Mouse (Mus musculus) embryonic fibroblast, embryonic 13.5 days (primary cell): ENCODE data around the gene Wbp2. TPM values are rescaled to one million over a fixed set of nuclear protein-coding genes. Genes with fewer than 3 reads are reported as not detected.

Experiments used
- H3K27ac ChIP-seq: 2 replicates; pipeline ENCODE4 v1.5.1; 2012; ENCODE audit warnings: low read length, control low read depth, inconsistent platforms; ENCODE audit not compliant: insufficient read depth
- H3K4me1 ChIP-seq: 2 replicates; pipeline ENCODE4 v1.6.1; 2011; ENCODE audit warnings: low read length; ENCODE audit not compliant: control insufficient read depth, insufficient read depth
- H3K4me3 ChIP-seq: 2 replicates; pipeline ENCODE4 v1.5.1; 2011; ENCODE audit warnings: mild to moderate bottlenecking, control low read depth, low read length; ENCODE audit not compliant: insufficient read depth
- CTCF ChIP-seq: IDR thresholded peaks from 2 replicates; pipeline ENCODE4 v1.5.1; 2011; ENCODE audit warnings: mild to moderate bottlenecking, control low read depth, low read length, moderate library complexity, borderline replicate concordance; ENCODE audit not compliant: insufficient read depth
- POLR2A ChIP-seq: IDR thresholded peaks from 2 replicates; pipeline ENCODE4 v1.6.1; 2011; ENCODE audit warnings: low read depth, mild to moderate bottlenecking, control low read depth, low read length, moderate library complexity
- polyA plus RNA-seq: library from polyadenylated mRNA; stranded (reverse); fragments of >200 nt; gene quantifications from 2 replicates; pipeline ENCODE4 v1.2.4, GENCODE M21; 2011; ENCODE audit warnings: low read depth; ENCODE audit not compliant: missing spikeins, insufficient read length

Wbp2 gene
- polyA plus RNA-seq, 1 experiment = 55.1 TPM

DNA sequence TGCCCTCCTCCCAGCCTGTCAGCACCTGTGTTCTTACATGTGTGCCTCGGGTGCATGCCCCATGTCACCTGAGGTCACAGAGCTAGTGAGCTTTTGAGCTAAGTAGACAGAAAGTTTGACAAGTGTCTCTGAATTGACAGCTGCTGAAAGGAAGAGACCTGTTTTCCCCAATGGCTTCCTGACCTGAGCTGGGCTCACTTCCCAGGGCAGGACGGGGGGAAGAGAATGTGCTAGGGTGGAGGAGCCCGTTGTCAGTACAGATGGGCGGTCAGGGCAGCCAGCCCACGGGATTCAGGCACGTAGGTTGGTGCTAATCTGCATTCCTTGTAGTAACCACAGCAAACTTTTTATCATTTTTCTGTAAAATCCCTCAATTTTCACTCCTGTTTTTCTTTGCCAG is 46.2 kb downstream of the Wbp2 start:
- Histone ChIP-seq H3K4me1 (peaks cover 3% of the 10 kb centered on the region), H3K27ac (no peak overlapping the region), H3K4me3 (no peak overlapping the region)
- TF ChIP-seq CTCF (no peak), POLR2A (no peak)

- TF ChIP-seq CTCF (no peak), POLR2A (no peak)
- no peak overlapping the region for H3K4me3 ChIP-seq
- H3K4me1 ChIP-seq = peaks cover 2% of the 10 kb centered on the region; the same call in 1 of the 2 replicates
- H3K27ac ChIP-seq = no peak overlapping the region
Measured at GRCm38 (mm10) chr11:116037826-116038225, 49.0 kb downstream of the Wbp2 start.

DNA sequence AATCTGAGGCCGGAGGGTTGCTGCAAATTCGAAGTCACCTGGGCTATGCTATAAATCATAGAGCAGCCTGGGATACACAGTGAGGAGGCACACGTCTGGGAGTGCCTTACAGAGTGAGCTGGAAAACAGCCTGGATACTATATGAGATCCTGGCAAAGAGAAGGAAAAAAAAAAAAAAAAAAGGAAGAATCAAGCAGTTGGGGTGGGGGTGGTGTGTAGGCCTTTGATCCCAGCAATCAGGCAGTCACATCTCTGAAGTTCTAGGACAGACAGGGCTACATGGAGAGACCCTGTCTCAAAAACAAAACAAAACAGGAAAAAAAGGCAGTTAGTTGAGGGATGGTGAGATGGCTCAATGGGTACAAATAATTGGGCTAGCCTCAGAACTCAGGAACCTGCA is 50.1 kb downstream of the Wbp2 start:
- H3K27ac ChIP-seq = no peak overlapping the region
- TF ChIP-seq CTCF (no peak), POLR2A (no peak)
- no peak overlapping the region for H3K4me3 ChIP-seq
- no peaks in the 10 kb centered on the region for H3K4me1 ChIP-seq

DNA sequence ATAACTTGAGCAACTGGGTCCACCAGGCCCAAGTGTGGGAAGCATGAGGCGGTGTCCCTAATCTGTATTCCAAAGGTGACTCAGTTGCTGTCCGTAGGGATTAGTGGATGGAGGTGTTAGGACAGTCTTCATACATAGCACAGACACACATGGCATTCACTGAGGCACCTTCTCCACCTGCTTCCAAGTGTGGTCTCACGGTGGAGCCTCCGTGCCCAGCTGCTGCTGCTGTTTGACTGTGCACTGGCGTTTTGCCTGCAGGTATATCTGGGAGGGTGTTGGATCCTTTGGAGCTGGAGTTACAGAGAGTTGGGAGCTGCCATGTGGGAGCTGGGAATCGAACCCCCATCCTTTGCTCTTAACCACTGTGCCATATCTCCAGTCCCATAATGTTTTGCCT is 52.2 kb downstream of the Wbp2 start:
- Histone ChIP-seq H3K4me3 (no peak overlapping the region), H3K4me1 (no peaks in the 10 kb centered on the region), H3K27ac (no peak overlapping the region)
- no peak for TF ChIP-seq POLR2A
- TF ChIP-seq CTCF = no peak

DNA sequence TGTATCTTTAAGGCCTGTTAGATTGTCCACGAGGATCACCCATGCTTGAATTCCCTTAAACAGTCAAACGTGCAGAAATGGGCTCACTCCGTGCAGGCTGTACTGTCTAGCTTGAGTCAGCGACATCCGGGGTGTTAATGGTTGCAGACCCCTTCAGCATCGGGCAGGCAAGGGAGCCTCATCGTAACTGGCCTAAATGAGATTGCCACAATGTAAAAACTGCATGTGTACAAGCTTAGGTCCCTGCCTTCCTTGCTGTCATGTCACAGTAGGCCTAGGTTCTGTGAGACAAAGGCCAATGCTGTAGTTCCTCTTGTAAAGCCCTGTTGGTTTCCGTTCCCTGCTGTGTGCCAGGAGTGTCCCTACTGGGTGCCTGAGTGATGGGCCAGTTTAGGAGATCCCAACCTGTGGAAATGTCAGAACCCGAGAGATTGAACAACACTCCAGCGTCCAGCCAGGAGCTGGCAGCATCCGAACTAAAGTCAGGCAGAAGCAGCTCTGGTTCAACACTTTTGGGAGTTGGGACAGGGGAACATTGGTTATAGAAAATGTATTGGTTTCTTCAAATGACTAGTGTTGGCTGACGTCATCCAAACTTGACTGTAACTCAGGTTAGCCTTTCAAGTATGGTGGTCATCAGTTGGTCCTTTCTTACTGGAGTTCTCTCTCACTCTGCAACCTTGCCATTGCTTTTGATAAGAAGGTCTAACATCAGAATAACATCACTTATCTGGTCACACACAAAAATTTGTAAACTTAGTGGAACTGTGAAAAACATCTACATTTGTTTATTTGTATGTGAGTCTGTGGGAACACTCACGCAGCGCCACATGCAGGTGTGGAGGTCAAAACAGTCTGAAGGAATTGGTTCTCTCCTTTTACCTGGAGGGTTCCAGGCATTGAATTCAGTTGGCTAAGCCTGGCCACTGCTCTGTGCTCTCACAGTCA is 55.6 kb downstream of the Wbp2 start:
- Histone ChIP-seq H3K4me1 (no peaks in the 10 kb centered on the region), H3K4me3 (peak overlapping the region; percentile 62), H3K27ac (peak overlapping the region; percentile 97)
- TF ChIP-seq CTCF = no peak
- TF ChIP-seq POLR2A = peak; percentile 70

GRCm38 (mm10) chr11:116030088-116030897 is 56.5 kb downstream of the Wbp2 start, which contains the start of gene Unk:
Gene Unk (plus strand): TSS chr11:116030322.
- H3K4me3 ChIP-seq = peak within 1 kb of the TSS; percentile 62
- TF ChIP-seq POLR2A = peak; percentile 81
- no peak for TF ChIP-seq CTCF
- H3K27ac ChIP-seq = peak within 1 kb of the TSS; percentile 97
- no peaks in the 10 kb centered on the region for H3K4me1 ChIP-seq

DNA sequence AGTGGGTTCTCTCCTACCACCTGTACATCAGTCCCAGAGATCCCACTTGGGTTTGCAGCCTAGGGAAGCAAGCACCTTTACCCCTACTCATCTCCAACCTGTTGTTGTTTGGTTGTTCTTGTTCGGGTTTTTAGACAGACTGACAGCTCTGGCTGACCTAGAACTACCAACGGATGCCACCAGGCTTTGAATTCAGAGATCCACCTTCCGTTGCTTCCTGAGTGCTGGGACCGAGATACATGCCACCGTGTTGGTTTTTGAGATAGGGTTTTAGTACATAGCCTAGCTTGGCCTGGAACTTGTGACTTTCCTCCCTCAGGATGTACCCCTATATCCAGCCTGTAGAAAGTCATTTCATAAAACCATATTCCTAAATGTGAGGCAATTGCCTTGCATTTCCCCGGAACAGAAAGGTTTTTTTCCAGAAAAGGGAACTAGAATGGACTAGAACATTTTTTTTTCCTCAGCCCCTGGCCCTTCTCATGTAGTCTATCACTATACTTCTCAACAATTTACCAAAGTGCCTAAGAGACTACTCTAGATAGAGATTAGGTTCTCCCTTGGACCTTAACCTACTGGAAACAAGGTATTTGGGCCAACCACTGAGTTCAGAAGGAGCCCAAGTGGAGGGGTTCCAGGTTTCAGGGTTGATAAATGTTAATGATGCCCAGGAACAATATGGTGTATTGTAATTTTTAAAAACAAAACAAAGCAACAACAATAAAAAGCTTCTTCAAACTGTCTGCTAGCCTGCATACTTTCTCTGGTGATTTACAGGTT is 57.5 kb downstream of the Wbp2 start:
- peak overlapping the region; percentile 41; the same call in 1 of the 2 replicates for H3K4me3 ChIP-seq
- no peak for TF ChIP-seq CTCF
- TF ChIP-seq POLR2A = no peak
- H3K4me1 ChIP-seq = no peaks in the 10 kb centered on the region
- H3K27ac ChIP-seq = no peak overlapping the region

Other genes starting within 250 kb of the Wbp2 start
- gene Myo15b, start 228.6 kb downstream of the Wbp2 start, polyA plus RNA-seq = not detected in 2 replicates
- gene Smim5, start 187.0 kb downstream of the Wbp2 start, polyA plus RNA-seq = not detected in 2 replicates
- not detected in 2 replicates for gene Smim6, start 175.0 kb downstream of the Wbp2 start, polyA plus RNA-seq
- gene Sap30bp, start 153.7 kb downstream of the Wbp2 start, polyA plus RNA-seq = 45.2 and 50.0 TPM in 2 replicates
- gene Recql5, start 153.5 kb downstream of the Wbp2 start, polyA plus RNA-seq = 11.3 and 15.8 TPM in 2 replicates
- 1.3 and 2.1 TPM in 2 replicates for gene Itgb4, start 112.3 kb downstream of the Wbp2 start, polyA plus RNA-seq
- gene Galk1, start 74.3 kb downstream of the Wbp2 start, polyA plus RNA-seq = 50.8 and 58.6 TPM in 2 replicates
- 339 and 513 TPM in 2 replicates for gene H3f3b, start 59.0 kb downstream of the Wbp2 start, polyA plus RNA-seq
- 16.9 and 18.8 TPM in 2 replicates for gene Unk, start 56.7 kb downstream of the Wbp2 start, polyA plus RNA-seq
- gene Unc13d, start 9.0 kb downstream of the Wbp2 start, polyA plus RNA-seq = not detected in 2 replicates
- 21.5 and 25.1 TPM in 2 replicates for gene Trim47, start 40.2 kb upstream of the Wbp2 start, polyA plus RNA-seq
- gene Trim65, start 44.1 kb upstream of the Wbp2 start, polyA plus RNA-seq = 2.8 and 2.9 TPM in 2 replicates
- gene Mrpl38, start 51.9 kb upstream of the Wbp2 start, polyA plus RNA-seq = 31.6 and 32.5 TPM in 2 replicates
- gene Fbf1, start 81.2 kb upstream of the Wbp2 start, polyA plus RNA-seq = 34.5 and 42.3 TPM in 2 replicates
- gene Ten1, start 111.9 kb upstream of the Wbp2 start, polyA plus RNA-seq = 9.8 and 16.3 TPM in 2 replicates
- gene Acox1, start 112.0 kb upstream of the Wbp2 start, polyA plus RNA-seq = 51.3 and 54.3 TPM in 2 replicates
- 0.16 TPM in 1 of 2 replicates, not detected in the other for gene Evpl, start 151.1 kb upstream of the Wbp2 start, polyA plus RNA-seq
- 71.1 and 71.4 TPM in 2 replicates for gene Srp68, start 187.2 kb upstream of the Wbp2 start, polyA plus RNA-seq
- not detected in 2 replicates for gene Galr2, start 193.9 kb upstream of the Wbp2 start, polyA plus RNA-seq
- 54.1 and 60.1 TPM in 2 replicates for gene Exoc7, start 220.2 kb upstream of the Wbp2 start, polyA plus RNA-seq
- gene Foxj1, start 248.4 kb upstream of the Wbp2 start, polyA plus RNA-seq = 0.98 TPM in 1 of 2 replicates, not detected in the other